Mouse (Mus musculus): ENCODE results near the gene Ppox. TPM values are rescaled to one million over a fixed set of nuclear protein-coding genes. Genes with fewer than 3 reads are reported as not detected.
"Not testable (repeated sequence)": the region's sequence is repeated elsewhere in the genome, so short reads cannot be mapped to it uniquely, and the experiment has no call there.

Ppox gene
- polyA plus RNA-seq, 1 experiment from 2014 or later, result 53.0 TPM

- 70% methylated on average over 5 of the region's 5 CpGs for WGBS
- H3K4me3 ChIP-seq; H3K9me3 ChIP-seq (replicated peaks); H3K27ac ChIP-seq (replicated peaks); H3K27me3 ChIP-seq (ENCODE audit: low read depth, poor library complexity, severe bottlenecking); H3K4me1 ChIP-seq; H3K36me3 ChIP-seq; DNase-seq (ENCODE audit: low spot score): not testable (repeated sequence)
Measured at GRCm38 (mm10) chr1:171306157-171306556, 25.2 kb upstream of the Ppox start.

- Histone ChIP-seq H3K4me1 (peaks cover 8% of the 10 kb centered on the region), H3K4me3 (no peak overlapping the region), H3K27me3 (ENCODE audit: low read depth, poor library complexity, severe bottlenecking) (peaks cover 33% of the 10 kb centered on the region), H3K9me3 (replicated peaks) (no peaks in the 10 kb centered on the region), H3K36me3 (no peaks in the 10 kb centered on the region), H3K27ac (replicated peaks) (no peak overlapping the region)
- 79% methylated on average over 3 of the region's 3 CpGs for WGBS
- no peak for DNase-seq (ENCODE audit: low spot score)
Measured at GRCm38 (mm10) chr1:171298226-171298625, 17.2 kb upstream of the Ppox start.

GRCm38 (mm10) chr1:171295063-171295402 lies 14.0 kb upstream of the Ppox start:
- peaks cover 33% of the 10 kb centered on the region for H3K27me3 ChIP-seq (ENCODE audit: low read depth, poor library complexity, severe bottlenecking)
- H3K27ac ChIP-seq (replicated peaks), result peak overlapping the region; percentile 98
- no peaks in the 10 kb centered on the region for H3K9me3 ChIP-seq (replicated peaks)
- peak overlapping the region; percentile 72 for H3K4me3 ChIP-seq
- H3K4me1 ChIP-seq, result peaks cover 10% of the 10 kb centered on the region
- WGBS, result 19% methylated on average over 3 of the region's 3 CpGs
- no peak for DNase-seq (ENCODE audit: low spot score)
- peaks cover 2% of the 10 kb centered on the region for H3K36me3 ChIP-seq

GRCm38 (mm10) chr1:171294298-171295062 lies 13.5 kb upstream of the Ppox start, which contains the start of gene Ufc1:
Gene Ufc1, minus strand, starts transcription at chr1:171295024.
- peak within 1 kb of the TSS; percentile 98 for H3K27ac ChIP-seq (replicated peaks)
- under 1% methylated on average over 42 of the region's 42 CpGs for WGBS
- peak; percentile 85 for DNase-seq (ENCODE audit: low spot score)

GRCm38 (mm10) chr1:171293906-171294297 lies 12.9 kb upstream of the Ppox start:
- Histone ChIP-seq H3K27ac (replicated peaks) (peak overlapping the region; percentile 98), H3K4me3 (peak overlapping the region; percentile 72), H3K9me3 (replicated peaks) (no peaks in the 10 kb centered on the region), H3K27me3 (ENCODE audit: low read depth, poor library complexity, severe bottlenecking) (peaks cover 33% of the 10 kb centered on the region), H3K4me1 (peaks cover 10% of the 10 kb centered on the region), H3K36me3 (peaks cover 14% of the 10 kb centered on the region)
- DNase-seq (ENCODE audit: low spot score), result no peak
- 57% methylated on average over 5 of the region's 5 CpGs for WGBS

More at GRCm38 (mm10) chr1:171294298-171295062, 13.5 kb upstream of the Ppox start, which contains the start of gene Ufc1:
- H3K9me3 ChIP-seq (replicated peaks), result no peaks in the 10 kb centered on the region
- H3K27me3 ChIP-seq (ENCODE audit: low read depth, poor library complexity, severe bottlenecking), result peaks cover 33% of the 10 kb centered on the region
- peaks cover 8% of the 10 kb centered on the region for H3K36me3 ChIP-seq
- peak within 1 kb of the TSS; percentile 72 for H3K4me3 ChIP-seq
- peaks cover 10% of the 10 kb centered on the region for H3K4me1 ChIP-seq

- 95% methylated on average over 3 of the region's 3 CpGs for WGBS
- Histone ChIP-seq H3K36me3 (peaks cover 19% of the 10 kb centered on the region), H3K4me1 (peaks cover 15% of the 10 kb centered on the region), H3K4me3 (peak overlapping the region; percentile 72), H3K27ac (replicated peaks) (no peak overlapping the region), H3K27me3 (ENCODE audit: low read depth, poor library complexity, severe bottlenecking) (peaks cover 30% of the 10 kb centered on the region), H3K9me3 (replicated peaks) (no peaks in the 10 kb centered on the region)
- DNase-seq (ENCODE audit: low spot score), result no peak
Measured at GRCm38 (mm10) chr1:171293351-171293750, 12.4 kb upstream of the Ppox start.

GRCm38 (mm10) chr1:171288328-171288727 lies 7.3 kb upstream of the Ppox start:
- Histone ChIP-seq H3K9me3 (replicated peaks) (no peaks in the 10 kb centered on the region), H3K4me3 (peak overlapping the region; percentile 98), H3K36me3 (peaks cover 55% of the 10 kb centered on the region), H3K27me3 (ENCODE audit: low read depth, poor library complexity, severe bottlenecking) (no peaks in the 10 kb centered on the region), H3K4me1 (peaks cover 35% of the 10 kb centered on the region), H3K27ac (replicated peaks) (peak overlapping the region; percentile 100)
- DNase-seq (ENCODE audit: low spot score), result no peak
- 70% methylated on average over 4 of the region's 4 CpGs for WGBS

- Histone ChIP-seq H3K4me1 (peaks cover 32% of the 10 kb centered on the region), H3K27ac (replicated peaks) (peak within 1 kb of the TSS; percentile 100), H3K36me3 (peaks cover 64% of the 10 kb centered on the region), H3K27me3 (ENCODE audit: low read depth, poor library complexity, severe bottlenecking) (no peaks in the 10 kb centered on the region), H3K9me3 (replicated peaks) (no peaks in the 10 kb centered on the region), H3K4me3 (peak within 1 kb of the TSS; percentile 98)
- peak; percentile 95 for DNase-seq (ENCODE audit: low spot score)
- under 1% methylated on average over 49 of the region's 49 CpGs for WGBS
Measured at GRCm38 (mm10) chr1:171287136-171288081, 6.4 kb upstream of the Ppox start, which contains the start of gene Usp21. Gene Usp21, minus strand, starts transcription at chr1:171287991.

- Histone ChIP-seq H3K4me3 (peak overlapping the region; percentile 98), H3K27me3 (ENCODE audit: low read depth, poor library complexity, severe bottlenecking) (no peaks in the 10 kb centered on the region), H3K36me3 (peaks cover 69% of the 10 kb centered on the region), H3K4me1 (peaks cover 41% of the 10 kb centered on the region), H3K9me3 (replicated peaks) (no peaks in the 10 kb centered on the region), H3K27ac (replicated peaks) (peak overlapping the region; percentile 100)
- 91% methylated on average over 19 of the region's 19 CpGs for WGBS
- DNase-seq (ENCODE audit: low spot score), result no peak
Measured at GRCm38 (mm10) chr1:171286517-171286916, 5.5 kb upstream of the Ppox start.

GRCm38 (mm10) chr1:171285096-171285892 lies 4.3 kb upstream of the Ppox start:
- Histone ChIP-seq H3K9me3 (replicated peaks) (no peaks in the 10 kb centered on the region), H3K27me3 (ENCODE audit: low read depth, poor library complexity, severe bottlenecking) (no peaks in the 10 kb centered on the region), H3K36me3 (peaks cover 69% of the 10 kb centered on the region), H3K4me3 (peak overlapping the region; percentile 18), H3K27ac (replicated peaks) (no peak overlapping the region), H3K4me1 (peaks cover 49% of the 10 kb centered on the region)
- WGBS, result 88% methylated on average over 20 of the region's 20 CpGs
- DNase-seq (ENCODE audit: low spot score), result no peak

- Histone ChIP-seq H3K36me3 (peaks cover 62% of the 10 kb centered on the region), H3K4me1 (peaks cover 57% of the 10 kb centered on the region), H3K9me3 (replicated peaks) (no peaks in the 10 kb centered on the region), H3K27me3 (ENCODE audit: low read depth, poor library complexity, severe bottlenecking) (no peaks in the 10 kb centered on the region), H3K27ac (replicated peaks) (no peak overlapping the region), H3K4me3 (peak overlapping the region; percentile 18; the same call in 1 of the 2 replicates)
- no peak for DNase-seq (ENCODE audit: low spot score)
- 94% methylated on average over 15 of the region's 15 CpGs for WGBS
Measured at GRCm38 (mm10) chr1:171284491-171284890, 3.5 kb upstream of the Ppox start.
